Mouse (Mus musculus) cerebellum, postnatal 25 days (tissue): ENCODE data around the gene Dpp10.

Experiments
- DNase-seq, 2 experiments: peaks; one replicate each; pipeline ENCODE4 v3.0.0; 2021; ENCODE audit warnings: mixed read lengths in 2 of 2

Dpp10 gene

GRCm38 (mm10) chr1:123919606-123920005 is 125.8 kb downstream of the Dpp10 start:
- DNase-seq, result no peak

GRCm38 (mm10) chr1:123902628-123903027 is 142.7 kb downstream of the Dpp10 start:
- peak in 1 of 2 experiments; percentile 27 for DNase-seq

GRCm38 (mm10) chr1:123901218-123901617 is 144.1 kb downstream of the Dpp10 start:
- no peak for DNase-seq

- no peak for DNase-seq
Observed at GRCm38 (mm10) chr1:123887243-123887642, 158.1 kb downstream of the Dpp10 start.

GRCm38 (mm10) chr1:123846881-123847280 is 198.5 kb downstream of the Dpp10 start:
- DNase-seq, result no peak

- no peak for DNase-seq
Observed at GRCm38 (mm10) chr1:123801206-123801605, 244.2 kb downstream of the Dpp10 start.

GRCm38 (mm10) chr1:123765511-123765910 is 279.8 kb downstream of the Dpp10 start:
- no peak for DNase-seq

- DNase-seq, result no peak
Observed at GRCm38 (mm10) chr1:123762272-123762671, 283.1 kb downstream of the Dpp10 start.

GRCm38 (mm10) chr1:123756055-123756454 is 289.3 kb downstream of the Dpp10 start:
- no peak for DNase-seq

GRCm38 (mm10) chr1:123707292-123707691 is 338.1 kb downstream of the Dpp10 start:
- DNase-seq, result peak; percentile 41 to 60

GRCm38 (mm10) chr1:123658409-123658808 is 386.9 kb downstream of the Dpp10 start:
- DNase-seq, result peak in 1 of 2 experiments; percentile 7

- no peak for DNase-seq
Observed at GRCm38 (mm10) chr1:123656607-123657006, 388.8 kb downstream of the Dpp10 start.

- DNase-seq, result no peak
Observed at GRCm38 (mm10) chr1:123637897-123638296, 407.5 kb downstream of the Dpp10 start.

GRCm38 (mm10) chr1:123628268-123628667 is 417.1 kb downstream of the Dpp10 start:
- DNase-seq, result no peak

GRCm38 (mm10) chr1:123584857-123585256 is 460.5 kb downstream of the Dpp10 start:
- DNase-seq, result no peak

GRCm38 (mm10) chr1:123580112-123580511 is 465.2 kb downstream of the Dpp10 start:
- no peak for DNase-seq

GRCm38 (mm10) chr1:123573713-123574112 is 471.6 kb downstream of the Dpp10 start:
- DNase-seq, result no peak

GRCm38 (mm10) chr1:123542496-123542895 is 502.9 kb downstream of the Dpp10 start:
- DNase-seq, result no peak

- DNase-seq, result no peak
Observed at GRCm38 (mm10) chr1:123467729-123468128, 577.6 kb downstream of the Dpp10 start.

- peak in 1 of 2 experiments; percentile 11 for DNase-seq
Observed at GRCm38 (mm10) chr1:123414163-123414562, 631.2 kb downstream of the Dpp10 start.

GRCm38 (mm10) chr1:123351300-123351699 is 694.1 kb downstream of the Dpp10 start:
- DNase-seq, result no peak

- no peak for DNase-seq
Observed at GRCm38 (mm10) chr1:123337877-123338276, 707.5 kb downstream of the Dpp10 start.

GRCm38 (mm10) chr1:123316886-123317285 is 728.5 kb downstream of the Dpp10 start:
- no peak for DNase-seq
